Mouse (Mus musculus): Measurements from ENCODE around the gene Pqbp1. TPM values are rescaled to one million over a fixed set of nuclear protein-coding genes. Genes with fewer than 3 reads are reported as not detected.

Gene Pqbp1
- polyA plus RNA-seq, 1 experiment from 2014 or later = 162 TPM

DNA sequence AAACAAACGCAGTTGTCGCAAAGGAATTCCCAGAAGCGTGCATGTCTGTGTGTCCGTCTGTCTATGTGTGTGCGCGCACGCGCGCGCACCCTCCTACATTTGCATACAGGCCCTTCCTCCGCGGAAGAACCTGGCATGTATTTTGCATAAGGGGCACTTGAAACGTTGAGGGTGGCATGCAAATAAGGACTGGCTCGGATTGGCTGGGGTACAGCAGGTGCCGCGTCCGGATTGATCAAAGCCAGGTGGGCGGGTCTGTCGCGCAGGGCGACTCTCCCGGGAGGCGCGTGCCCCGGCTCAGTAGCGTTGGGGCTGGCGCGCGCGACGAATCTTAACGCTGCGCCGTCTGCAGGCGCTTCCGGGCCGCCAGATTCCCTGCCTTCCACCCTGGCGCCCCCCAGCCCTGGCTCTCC is 21.1 kb downstream of the Pqbp1 start, which contains the start of gene Pim2:
Gene Pim2, plus strand, starts transcription at position 256 of the 413 bp plus-strand sequence.
- Histone ChIP-seq H3K9me3 (no peaks in the 10 kb centered on the region), H3K27me3 (no peaks in the 10 kb centered on the region), H3K9ac (peak within 1 kb of the TSS; percentile 27; the same call in 1 of the 2 replicates), H3K36me3 (peaks cover 7% of the 10 kb centered on the region), H3K4me3 (peak within 1 kb of the TSS; percentile 46), H3K4me2 (replicated peaks) (peak within 1 kb of the TSS; percentile 76), H3K27ac (no peak within 1 kb of the TSS), H3K4me1 (no peaks in the 10 kb centered on the region)
- peak; percentile 84 for ATAC-seq (ENCODE audit: insufficient number of reproducible peaks, insufficient read depth, low FRiP score, low TSS enrichment)
- 17% methylated on average over 33 of the region's 38 CpGs for WGBS

DNA sequence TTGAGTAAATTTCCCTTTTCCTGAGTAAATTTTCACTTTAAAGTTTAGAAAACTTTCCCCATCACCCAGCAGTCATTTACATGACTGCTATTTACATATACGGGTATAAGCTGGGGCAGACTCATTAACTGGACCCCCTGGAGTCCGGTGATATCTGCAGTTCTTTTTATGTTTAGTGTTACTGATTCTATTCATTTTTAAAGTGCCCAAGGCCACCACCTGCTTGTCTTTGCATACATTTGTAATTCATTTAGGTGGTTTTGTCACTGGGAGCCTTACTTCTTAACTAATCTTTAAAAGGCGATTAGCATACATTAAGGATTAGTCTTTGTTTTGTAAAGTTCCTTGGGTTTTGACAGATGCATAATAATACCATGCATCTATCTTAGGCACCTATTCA is 29.2 kb downstream of the Pqbp1 start:
- no peak overlapping the region for H3K27ac ChIP-seq
- no peaks in the 10 kb centered on the region for H3K4me1 ChIP-seq
- H3K36me3 ChIP-seq = peaks cover 26% of the 10 kb centered on the region
- 53% methylated on average over 3 of the region's 3 CpGs for WGBS
- H3K9me3 ChIP-seq = no peaks in the 10 kb centered on the region
- H3K4me3 ChIP-seq = no peak overlapping the region
- ATAC-seq (ENCODE audit: insufficient number of reproducible peaks, insufficient read depth, low FRiP score, low TSS enrichment) = no peak
- no peak overlapping the region for H3K9ac ChIP-seq
- H3K4me2 ChIP-seq (replicated peaks) = no peak overlapping the region
- H3K27me3 ChIP-seq = no peaks in the 10 kb centered on the region

DNA sequence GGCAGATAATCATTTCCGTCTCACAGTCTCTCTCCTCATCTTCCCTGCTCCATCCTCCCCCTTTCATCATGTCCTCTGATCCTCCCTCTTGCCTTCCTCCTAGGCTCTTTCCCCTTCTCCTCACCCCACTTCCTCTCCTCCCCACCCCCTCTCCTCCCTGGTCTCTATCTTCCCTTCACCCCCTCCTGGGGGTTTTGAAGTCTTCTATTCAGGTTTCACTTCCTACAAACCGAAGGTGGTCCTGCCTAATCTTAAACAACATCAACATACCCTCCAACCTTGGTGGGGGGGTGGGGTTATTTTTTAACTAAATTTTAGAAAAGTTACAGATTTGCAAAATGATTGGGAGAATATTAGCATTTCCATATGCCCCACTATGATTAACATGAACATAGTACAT is 30.6 kb downstream of the Pqbp1 start:
- Histone ChIP-seq H3K36me3 (peaks cover 24% of the 10 kb centered on the region), H3K4me3 (no peak overlapping the region), H3K9ac (no peak overlapping the region), H3K27me3 (no peaks in the 10 kb centered on the region), H3K4me1 (no peaks in the 10 kb centered on the region), H3K27ac (no peak overlapping the region), H3K9me3 (no peaks in the 10 kb centered on the region), H3K4me2 (replicated peaks) (no peak overlapping the region)
- 41% methylated on average over 2 of the region's 2 CpGs for WGBS
- ATAC-seq (ENCODE audit: insufficient number of reproducible peaks, insufficient read depth, low FRiP score, low TSS enrichment) = no peak

DNA sequence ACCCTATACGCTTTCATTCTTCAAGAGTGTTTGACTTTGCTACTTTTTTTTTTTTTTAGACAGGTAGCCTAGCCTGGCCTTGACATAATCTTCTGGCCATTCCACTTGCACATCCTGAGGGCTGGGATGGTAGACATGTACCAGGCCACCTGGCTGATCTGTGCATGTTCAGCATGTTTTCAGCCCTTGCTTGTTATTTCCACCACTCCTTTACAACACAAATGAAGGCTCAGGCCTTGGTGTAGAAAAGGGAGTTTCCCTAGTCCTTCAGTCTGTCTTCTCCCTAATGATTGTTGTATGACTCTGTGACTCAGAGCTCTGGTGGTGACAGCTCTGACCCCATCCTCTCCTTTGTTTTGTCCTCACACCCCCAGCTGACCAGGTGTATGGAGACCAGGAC is 31.9 kb downstream of the Pqbp1 start:
- Histone ChIP-seq H3K36me3 (peaks cover 13% of the 10 kb centered on the region), H3K4me2 (replicated peaks) (no peak overlapping the region), H3K4me1 (no peaks in the 10 kb centered on the region), H3K9ac (no peak overlapping the region), H3K4me3 (no peak overlapping the region), H3K27ac (no peak overlapping the region), H3K9me3 (no peaks in the 10 kb centered on the region), H3K27me3 (no peaks in the 10 kb centered on the region)
- 100% methylated on average over 1 of the region's 1 CpGs for WGBS
- no peak for ATAC-seq (ENCODE audit: insufficient number of reproducible peaks, insufficient read depth, low FRiP score, low TSS enrichment)

DNA sequence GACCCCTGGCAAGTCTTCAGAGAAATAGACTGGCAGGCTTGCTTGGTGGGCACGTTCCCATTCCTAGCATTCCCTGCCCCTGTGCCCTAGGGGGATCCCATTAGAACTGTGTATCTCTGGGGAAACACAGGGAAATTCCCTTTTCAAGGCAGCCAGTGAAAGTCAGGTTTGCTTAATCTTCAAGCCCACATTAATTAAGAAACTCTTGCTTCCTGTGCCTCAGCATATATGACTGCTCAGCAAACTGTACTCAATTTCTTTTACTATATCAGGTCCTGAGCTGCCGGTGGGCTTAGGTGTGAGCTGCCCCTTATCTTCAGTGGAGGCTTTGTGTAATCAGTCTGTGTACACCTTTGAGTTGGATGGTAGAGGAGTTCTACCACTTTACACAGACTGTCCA is 33.3 kb downstream of the Pqbp1 start:
- H3K4me1 ChIP-seq = no peaks in the 10 kb centered on the region
- WGBS = 67% methylated on average over 2 of the region's 2 CpGs
- no peak for ATAC-seq (ENCODE audit: insufficient number of reproducible peaks, insufficient read depth, low FRiP score, low TSS enrichment)

DNA sequence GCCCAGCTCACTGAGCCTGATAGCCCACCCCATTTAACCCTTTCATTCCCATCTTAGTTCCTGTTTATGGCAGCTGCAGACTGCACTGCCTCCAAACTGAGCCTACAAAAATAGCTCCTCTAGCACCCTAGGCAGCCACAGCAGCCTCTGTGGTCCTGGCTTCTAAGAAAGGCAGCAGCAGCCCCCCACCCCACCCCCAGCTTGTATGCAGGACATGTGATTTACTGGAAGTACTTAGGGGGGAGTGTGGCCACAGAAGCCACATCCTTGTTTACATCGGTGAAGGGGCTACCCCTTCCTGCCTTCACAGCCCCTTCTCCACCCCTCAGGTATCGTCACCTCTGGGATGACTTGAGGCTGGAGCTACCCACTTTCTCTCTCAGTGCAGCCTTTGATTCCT is 33.7 kb downstream of the Pqbp1 start:
- Histone ChIP-seq H3K27ac (no peak overlapping the region), H3K4me2 (replicated peaks) (no peak overlapping the region), H3K9ac (no peak overlapping the region), H3K27me3 (no peaks in the 10 kb centered on the region), H3K4me3 (no peak overlapping the region), H3K36me3 (peaks cover 7% of the 10 kb centered on the region; the same call in 1 of the 2 replicates), H3K9me3 (no peaks in the 10 kb centered on the region), H3K4me1 (no peaks in the 10 kb centered on the region)
- ATAC-seq (ENCODE audit: insufficient number of reproducible peaks, insufficient read depth, low FRiP score, low TSS enrichment) = no peak
- 75% methylated on average over 2 of the region's 2 CpGs for WGBS

More for the DNA sequence above, 33.3 kb downstream of the Pqbp1 start:
- Histone ChIP-seq H3K4me2 (replicated peaks) (no peak overlapping the region), H3K27ac (no peak overlapping the region), H3K9me3 (no peaks in the 10 kb centered on the region), H3K9ac (no peak overlapping the region), H3K27me3 (no peaks in the 10 kb centered on the region), H3K4me3 (no peak overlapping the region), H3K36me3 (peaks cover 7% of the 10 kb centered on the region; the same call in 1 of the 2 replicates)

DNA sequence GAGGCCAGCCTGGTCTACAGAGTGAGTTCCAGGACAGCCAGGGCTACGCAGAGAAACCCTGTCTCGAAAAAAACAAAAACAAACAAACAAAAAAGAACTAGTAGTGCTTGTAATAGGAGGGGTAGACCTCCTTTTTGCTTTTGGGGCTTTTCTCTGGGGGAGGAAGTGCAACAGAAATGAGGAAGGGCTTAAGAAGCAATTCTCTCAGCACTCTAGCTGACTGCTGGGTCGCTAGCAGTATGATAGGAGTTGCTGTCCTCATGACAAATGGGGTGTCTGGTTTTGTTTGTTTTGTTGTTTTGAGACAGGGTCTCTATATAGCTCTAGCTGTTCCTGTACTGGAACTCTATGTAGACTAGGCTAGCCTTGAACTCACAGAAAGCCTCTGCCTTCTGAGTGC is 34.5 kb downstream of the Pqbp1 start:
- Histone ChIP-seq H3K36me3 (peaks cover 8% of the 10 kb centered on the region; the same call in 1 of the 2 replicates), H3K9ac (no peak overlapping the region), H3K9me3 (no peaks in the 10 kb centered on the region)

DNA sequence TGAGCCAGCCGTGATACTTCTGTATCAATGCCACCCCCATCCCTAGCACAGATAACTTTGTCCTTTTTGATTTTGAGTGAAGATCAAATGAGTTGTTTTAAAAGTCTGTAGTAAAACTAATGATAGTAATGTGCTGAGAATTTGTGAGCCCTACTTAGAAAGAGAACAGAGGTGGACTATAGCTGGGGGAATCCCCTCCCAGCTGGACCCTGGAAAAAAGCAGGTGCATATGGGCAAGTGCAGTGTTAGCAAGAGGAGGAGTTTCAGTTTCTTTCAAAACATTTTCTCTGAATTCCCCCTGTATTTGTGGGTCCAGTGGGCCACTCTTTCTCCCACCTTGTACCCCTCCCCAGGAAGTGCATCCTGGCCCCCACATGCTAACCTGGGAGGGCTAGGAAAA is 35.9 kb downstream of the Pqbp1 start:
- Histone ChIP-seq H3K4me1 (no peaks in the 10 kb centered on the region), H3K27ac (no peak overlapping the region), H3K4me2 (replicated peaks) (no peak overlapping the region), H3K9me3 (no peaks in the 10 kb centered on the region), H3K9ac (no peak overlapping the region), H3K27me3 (no peaks in the 10 kb centered on the region), H3K4me3 (no peak overlapping the region), H3K36me3 (peaks cover 11% of the 10 kb centered on the region)
- 81% methylated on average over 1 of the region's 1 CpGs for WGBS
- no peak for ATAC-seq (ENCODE audit: insufficient number of reproducible peaks, insufficient read depth, low FRiP score, low TSS enrichment)

More for the DNA sequence above, 34.5 kb downstream of the Pqbp1 start:
- WGBS = 73% methylated on average over 3 of the region's 3 CpGs
- no peak for ATAC-seq (ENCODE audit: insufficient number of reproducible peaks, insufficient read depth, low FRiP score, low TSS enrichment)
- no peak overlapping the region for H3K4me3 ChIP-seq
- no peak overlapping the region for H3K4me2 ChIP-seq (replicated peaks)
- H3K27me3 ChIP-seq = no peaks in the 10 kb centered on the region
- no peaks in the 10 kb centered on the region for H3K4me1 ChIP-seq
- H3K27ac ChIP-seq = no peak overlapping the region

DNA sequence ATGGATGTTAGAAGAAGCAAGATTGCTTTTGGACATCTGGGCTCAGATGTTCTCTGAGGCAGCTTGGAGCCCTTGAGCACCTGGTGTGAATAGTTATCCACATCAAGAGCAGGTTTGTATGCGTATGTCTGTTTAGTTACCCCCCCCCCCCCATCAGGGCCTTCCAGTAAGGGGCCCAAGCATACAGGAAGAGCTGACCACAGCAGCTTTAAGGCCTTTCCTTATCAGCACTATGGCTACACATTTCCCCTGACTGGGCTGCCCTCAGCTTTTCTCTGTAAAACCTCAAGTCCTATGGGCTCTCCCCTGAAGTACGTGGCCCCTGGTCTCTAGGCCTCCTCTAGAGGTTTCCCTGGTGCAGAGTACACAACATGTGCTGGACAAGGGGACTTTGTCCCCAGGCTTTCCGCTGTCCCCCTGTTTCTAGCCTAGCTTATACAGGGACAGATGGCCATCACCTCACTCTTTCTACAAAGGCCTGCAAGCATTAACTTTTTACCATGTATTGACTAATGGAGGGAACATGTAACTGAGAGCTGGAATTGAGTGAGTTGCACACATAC is 39.8 kb downstream of the Pqbp1 start:
- ATAC-seq (ENCODE audit: insufficient number of reproducible peaks, insufficient read depth, low FRiP score, low TSS enrichment) = no peak
- H3K27me3 ChIP-seq = no peaks in the 10 kb centered on the region
- no peaks in the 10 kb centered on the region for H3K4me1 ChIP-seq
- H3K4me2 ChIP-seq (replicated peaks) = no peak overlapping the region
- peaks cover 4% of the 10 kb centered on the region; the same call in 1 of the 2 replicates for H3K36me3 ChIP-seq
- H3K27ac ChIP-seq = no peak overlapping the region
- no peak overlapping the region for H3K9ac ChIP-seq
- no peaks in the 10 kb centered on the region for H3K9me3 ChIP-seq
- no peak overlapping the region for H3K4me3 ChIP-seq
- WGBS = 91% methylated on average over 3 of the region's 3 CpGs

DNA sequence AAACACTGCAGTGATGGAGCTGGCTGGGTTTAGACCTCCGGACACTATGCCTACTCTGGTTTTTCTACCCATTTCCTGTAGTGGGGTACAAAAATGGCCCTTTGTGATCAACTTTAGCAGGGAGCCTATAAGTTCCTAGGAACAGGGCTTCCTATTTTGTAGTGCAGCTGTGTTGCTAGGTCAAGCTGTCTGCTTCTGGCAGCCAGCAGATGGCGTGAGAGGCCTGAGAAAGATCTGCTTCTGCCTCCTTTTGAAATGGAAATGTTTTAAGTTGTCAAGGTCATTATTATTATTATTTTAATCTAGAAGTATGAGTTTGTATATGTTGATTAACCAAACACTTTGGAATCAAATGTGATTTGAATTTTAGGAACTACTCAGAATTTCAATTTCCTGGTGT is 44.5 kb downstream of the Pqbp1 start:
- no peak for ATAC-seq (ENCODE audit: insufficient number of reproducible peaks, insufficient read depth, low FRiP score, low TSS enrichment)
- WGBS = 42% methylated on average over 2 of the region's 2 CpGs

DNA sequence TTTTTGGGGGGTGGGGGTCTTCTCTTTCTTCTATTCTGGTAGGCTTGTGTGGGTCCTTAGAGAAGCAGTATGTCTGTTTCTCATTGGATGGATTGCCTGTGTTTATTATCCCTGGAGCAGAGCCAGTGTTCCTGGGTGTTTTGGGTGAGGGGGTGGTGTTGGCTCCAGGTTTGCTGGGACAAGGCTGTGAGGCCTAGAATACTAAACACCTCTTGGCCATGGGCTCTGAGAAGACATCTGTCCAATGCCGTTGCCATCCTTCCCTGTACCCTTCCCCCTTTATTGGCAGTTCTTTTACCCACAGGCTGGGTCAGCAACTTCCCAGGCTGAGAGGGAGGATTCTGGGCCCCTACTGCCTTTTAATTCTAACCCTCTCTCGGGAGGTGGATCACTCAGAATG is 51.2 kb downstream of the Pqbp1 start:
- Histone ChIP-seq H3K4me1 (peaks cover 10% of the 10 kb centered on the region; the same call in 1 of the 2 replicates), H3K36me3 (no peaks in the 10 kb centered on the region), H3K4me3 (no peak overlapping the region), H3K9ac (no peak overlapping the region), H3K4me2 (replicated peaks) (no peak overlapping the region), H3K27ac (no peak overlapping the region), H3K9me3 (no peaks in the 10 kb centered on the region), H3K27me3 (no peaks in the 10 kb centered on the region)
- ATAC-seq (ENCODE audit: insufficient number of reproducible peaks, insufficient read depth, low FRiP score, low TSS enrichment) = no peak
- 72% methylated on average over 2 of the region's 2 CpGs for WGBS

More for the DNA sequence above, 44.5 kb downstream of the Pqbp1 start:
- Histone ChIP-seq H3K36me3 (peaks cover 4% of the 10 kb centered on the region; the same call in 1 of the 2 replicates), H3K4me1 (no peaks in the 10 kb centered on the region), H3K4me2 (replicated peaks) (no peak overlapping the region), H3K27ac (no peak overlapping the region), H3K27me3 (no peaks in the 10 kb centered on the region), H3K4me3 (no peak overlapping the region), H3K9ac (no peak overlapping the region), H3K9me3 (no peaks in the 10 kb centered on the region)

Measured in embryonic facial prominence, embryonic 12.5 days (tissue).